Mouse (Mus musculus): ENCODE results near the gene Mptx2. TPM values are rescaled to one million over a fixed set of nuclear protein-coding genes. Genes with fewer than 3 reads are reported as not detected.
"Not testable (repeated sequence)": the region's sequence is repeated elsewhere in the genome, so short reads cannot be mapped to it uniquely, and the experiment has no call there.

Mptx2 gene
- total and polyA plus RNA-seq, 2 experiments from 2014 or later, result not detected

DNA sequence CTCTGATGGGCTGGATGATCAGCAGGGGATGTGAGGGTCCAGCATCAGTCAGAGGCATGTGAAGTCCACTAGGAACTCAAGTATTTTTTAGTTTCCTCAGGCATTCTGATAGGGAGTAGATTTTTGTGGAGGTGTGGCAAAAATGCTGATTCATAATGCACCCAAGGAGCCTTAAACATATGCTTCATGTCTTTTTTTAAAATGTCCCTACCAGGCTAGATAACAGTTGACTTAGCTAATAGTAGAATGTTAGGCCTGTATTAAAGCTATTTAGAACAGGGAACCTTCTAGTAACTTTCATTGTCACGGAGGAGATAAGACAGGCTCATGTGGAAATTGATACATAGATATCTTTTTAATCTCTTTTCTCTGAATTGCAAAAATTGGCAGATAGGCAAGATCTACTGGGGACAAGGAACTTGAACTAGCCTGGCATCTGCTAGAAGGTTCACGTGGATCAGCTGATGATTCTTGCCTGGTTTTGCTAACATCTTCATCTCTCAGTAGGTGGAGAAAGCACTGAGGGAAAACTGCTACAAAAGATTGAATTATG, 40.4 kb upstream of the Mptx2 start:
- WGBS, result 89% methylated on average over 2 of the region's 2 CpGs
- Histone ChIP-seq H3K4me3 (ENCODE audit: low read depth, low read length) (no peak overlapping the region), H3K9ac (no peak overlapping the region), H3K27ac (ENCODE audit: low read depth, low read length) (no peak overlapping the region), H3K27me3 (ENCODE audit: insufficient read depth, low read length) (no peaks in the 10 kb centered on the region), H3K36me3 (ENCODE audit: insufficient read depth) (no peaks in the 10 kb centered on the region), H3K4me2 (ENCODE audit: low read depth) (no peak overlapping the region), H3K4me1 (ENCODE audit: insufficient read depth) (no peaks in the 10 kb centered on the region), H3K9me3 (ENCODE audit: low read length) (no peaks in the 10 kb centered on the region)
- no peak for ATAC-seq
- DNase-seq, result no peak
- TF ChIP-seq CTCF (IDR thresholded peaks at IDR 0.05; ENCODE audit: low read depth), result no peak

DNA sequence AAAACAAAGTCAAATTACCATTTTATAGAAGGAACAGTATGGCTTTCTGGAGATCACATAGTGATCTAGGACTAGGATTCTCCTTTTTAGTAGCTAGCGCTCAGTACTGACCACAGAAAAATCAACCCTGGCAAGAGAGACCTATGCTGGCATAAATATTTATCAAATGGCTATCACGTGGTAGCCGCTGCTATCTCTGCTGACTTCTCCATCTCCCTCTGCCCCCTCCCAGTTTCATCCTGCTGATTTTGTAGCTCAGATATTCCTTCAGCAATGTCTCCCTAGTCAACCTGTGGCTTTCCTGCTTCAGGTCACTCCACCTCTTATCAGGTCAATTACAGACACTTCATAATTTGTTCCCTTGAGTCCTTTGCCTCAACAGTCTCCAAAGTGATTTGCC, 38.1 kb upstream of the Mptx2 start:
- no peaks in the 10 kb centered on the region for H3K36me3 ChIP-seq (ENCODE audit: insufficient read depth)
- H3K4me2 ChIP-seq (ENCODE audit: low read depth), result no peak overlapping the region
- H3K27ac ChIP-seq (ENCODE audit: low read depth, low read length), result no peak overlapping the region
- H3K4me3 ChIP-seq (ENCODE audit: low read depth, low read length), result no peak overlapping the region
- ATAC-seq (no peak), DNase-seq (no peak)
- no peak overlapping the region for H3K9ac ChIP-seq
- H3K4me1 ChIP-seq (ENCODE audit: insufficient read depth), result no peaks in the 10 kb centered on the region
- H3K9me3 ChIP-seq (ENCODE audit: low read length), result no peaks in the 10 kb centered on the region
- WGBS, result 94% methylated on average over 3 of the region's 3 CpGs
- H3K27me3 ChIP-seq (ENCODE audit: insufficient read depth, low read length), result no peaks in the 10 kb centered on the region
- no peak for TF ChIP-seq CTCF (IDR thresholded peaks at IDR 0.05; ENCODE audit: low read depth)

DNA sequence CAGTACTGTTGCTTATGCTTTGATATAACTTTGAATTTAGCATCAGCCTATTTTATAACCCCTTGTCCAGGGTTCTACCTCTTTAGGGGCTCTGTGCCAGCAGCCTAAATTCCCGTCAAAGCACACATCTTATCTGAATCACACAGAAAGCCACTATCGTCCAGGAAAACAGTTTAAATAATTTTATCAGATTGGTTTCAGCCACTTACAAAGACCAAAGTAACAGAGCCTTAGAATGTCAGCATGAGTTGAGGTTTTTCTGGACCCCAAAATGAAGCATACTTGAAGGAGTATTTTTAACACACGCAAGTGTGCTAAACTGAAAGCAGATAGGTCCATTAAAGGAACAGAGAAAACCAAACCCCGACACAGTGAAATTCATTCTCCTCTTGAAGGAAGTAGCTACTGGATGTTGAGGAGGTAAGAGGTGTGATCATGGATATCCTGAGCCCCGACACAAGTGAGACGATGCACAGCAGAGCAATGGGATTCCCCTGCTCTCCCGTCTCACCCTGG, 36.0 kb upstream of the Mptx2 start:
- H3K36me3 ChIP-seq (ENCODE audit: insufficient read depth); H3K27ac ChIP-seq (ENCODE audit: low read depth, low read length); ATAC-seq; H3K4me2 ChIP-seq (ENCODE audit: low read depth); H3K27me3 ChIP-seq (ENCODE audit: insufficient read depth, low read length); DNase-seq; H3K4me3 ChIP-seq (ENCODE audit: low read depth, low read length); H3K4me1 ChIP-seq (ENCODE audit: insufficient read depth); H3K9ac ChIP-seq; H3K9me3 ChIP-seq (ENCODE audit: low read length): not testable (repeated sequence)
- 81% methylated on average over 7 of the region's 7 CpGs for WGBS

DNA sequence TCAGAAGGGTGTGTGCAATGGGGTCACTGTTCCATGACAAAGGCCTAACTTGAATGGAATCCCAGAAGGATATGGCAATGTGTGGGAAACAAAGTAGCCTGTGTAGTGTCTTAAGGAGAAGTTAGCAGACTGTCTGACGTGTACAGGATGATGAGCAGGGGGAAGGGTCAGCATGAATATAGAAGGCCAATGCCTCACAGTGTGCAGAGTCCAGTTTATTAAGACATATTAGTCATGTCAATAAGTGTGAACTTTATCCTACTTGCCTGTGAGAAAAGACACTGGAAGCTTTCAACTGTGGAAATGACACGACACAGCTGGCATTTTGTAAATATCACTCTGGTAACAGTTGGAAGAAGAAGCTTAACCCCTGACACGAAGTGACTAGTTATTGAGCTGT, 25.2 kb upstream of the Mptx2 start:
- H3K4me3 ChIP-seq (ENCODE audit: low read depth, low read length); H3K4me2 ChIP-seq (ENCODE audit: low read depth); H3K9me3 ChIP-seq (ENCODE audit: low read length); H3K27ac ChIP-seq (ENCODE audit: low read depth, low read length); H3K36me3 ChIP-seq (ENCODE audit: insufficient read depth); H3K27me3 ChIP-seq (ENCODE audit: insufficient read depth, low read length); ATAC-seq; DNase-seq; H3K9ac ChIP-seq; H3K4me1 ChIP-seq (ENCODE audit: insufficient read depth): not testable (repeated sequence)
- 80% methylated on average over 3 of the region's 3 CpGs for WGBS

DNA sequence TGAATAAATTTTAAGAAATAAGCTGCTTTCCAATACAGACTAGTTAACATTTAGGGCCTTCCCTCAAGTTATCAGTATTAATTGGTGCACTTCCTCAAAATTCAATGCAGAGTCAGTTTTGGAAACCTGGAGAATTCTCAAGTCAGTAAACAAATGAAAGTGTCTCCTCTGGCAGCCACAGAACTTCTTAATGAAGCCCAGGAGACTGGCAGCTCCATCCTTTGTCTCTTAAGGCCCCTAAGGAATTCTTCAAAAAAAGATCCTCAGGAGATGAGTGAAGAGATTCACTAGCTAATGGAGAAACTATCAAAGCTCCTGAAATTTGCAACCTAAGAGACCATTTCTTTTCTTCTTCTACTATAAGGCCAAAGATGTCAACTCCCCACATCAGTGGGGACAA, 11.9 kb downstream of the Mptx2 start, which contains the start of gene Olfr418:
Gene Olfr418 (plus strand): TSS at position 301 of the 400 bp plus-strand sequence.
- DNase-seq, result no peak
- Histone ChIP-seq H3K4me2 (ENCODE audit: low read depth) (no peak within 1 kb of the TSS), H3K9me3 (ENCODE audit: low read length) (no peaks in the 10 kb centered on the region), H3K4me1 (ENCODE audit: insufficient read depth) (no peaks in the 10 kb centered on the region), H3K27ac (ENCODE audit: low read depth, low read length) (no peak within 1 kb of the TSS), H3K4me3 (ENCODE audit: low read depth, low read length) (no peak within 1 kb of the TSS), H3K9ac (no peak within 1 kb of the TSS), H3K36me3 (ENCODE audit: insufficient read depth) (no peaks in the 10 kb centered on the region), H3K27me3 (ENCODE audit: insufficient read depth, low read length) (no peaks in the 10 kb centered on the region)
- TF ChIP-seq CTCF (IDR thresholded peaks at IDR 0.05; ENCODE audit: low read depth), result no peak
- no peak for ATAC-seq

DNA sequence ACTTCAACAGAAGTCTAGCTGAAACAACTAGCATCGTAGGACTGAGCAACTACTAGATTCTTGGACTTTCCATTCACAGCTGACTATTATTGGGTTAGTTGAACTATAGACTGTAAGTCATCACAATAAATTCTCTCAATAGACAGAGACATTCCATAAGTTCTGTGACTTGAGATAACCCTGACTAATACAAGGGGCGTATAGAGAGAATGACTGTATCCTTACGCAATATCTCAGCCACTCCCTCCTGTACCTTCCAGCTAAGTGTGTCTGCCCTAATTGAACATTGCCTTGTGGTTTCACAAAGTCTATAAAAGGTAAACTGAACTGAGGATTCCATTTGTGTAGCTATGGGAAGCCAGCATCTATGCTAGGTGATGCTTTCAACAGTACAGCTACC, 27.7 kb downstream of the Mptx2 start:
- 95% methylated on average over 3 of the region's 3 CpGs for WGBS

DNA sequence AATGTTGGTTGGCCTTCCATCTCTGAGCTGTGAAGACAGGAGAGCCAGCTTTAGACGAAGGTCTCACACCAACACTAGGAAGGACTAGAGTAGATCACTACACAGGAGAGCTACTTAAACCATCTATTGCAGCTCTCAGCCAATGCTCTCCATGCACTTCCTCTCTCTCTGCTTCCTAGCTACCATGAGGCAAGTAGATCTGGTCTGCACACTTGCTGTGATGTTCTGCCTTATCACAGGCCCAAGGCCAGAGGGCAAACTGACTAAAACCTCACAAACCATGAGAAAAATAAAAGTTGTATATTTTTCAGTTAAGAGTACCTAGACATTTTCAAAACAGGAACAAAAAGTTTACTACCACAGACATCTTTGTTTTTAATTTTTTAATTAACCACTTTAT, 40.6 kb downstream of the Mptx2 start:
- not testable (repeated sequence) for H3K27me3 ChIP-seq (ENCODE audit: insufficient read depth, low read length); H3K4me2 ChIP-seq (ENCODE audit: low read depth); H3K9ac ChIP-seq; H3K27ac ChIP-seq (ENCODE audit: low read depth, low read length); H3K9me3 ChIP-seq (ENCODE audit: low read length); H3K36me3 ChIP-seq (ENCODE audit: insufficient read depth); ATAC-seq; DNase-seq; H3K4me1 ChIP-seq (ENCODE audit: insufficient read depth); H3K4me3 ChIP-seq (ENCODE audit: low read depth, low read length)
- 91% methylated on average over 1 of the region's 1 CpGs for WGBS

More for the DNA sequence above, 27.7 kb downstream of the Mptx2 start:
- H3K9ac ChIP-seq, result no peak overlapping the region
- no peaks in the 10 kb centered on the region for H3K27me3 ChIP-seq (ENCODE audit: insufficient read depth, low read length)
- H3K36me3 ChIP-seq (ENCODE audit: insufficient read depth), result no peaks in the 10 kb centered on the region
- H3K4me2 ChIP-seq (ENCODE audit: low read depth), result no peak overlapping the region
- ATAC-seq (no peak), DNase-seq (no peak)
- no peak for TF ChIP-seq CTCF (IDR thresholded peaks at IDR 0.05; ENCODE audit: low read depth)
- H3K4me3 ChIP-seq (ENCODE audit: low read depth, low read length), result no peak overlapping the region
- no peaks in the 10 kb centered on the region for H3K4me1 ChIP-seq (ENCODE audit: insufficient read depth)
- H3K9me3 ChIP-seq (ENCODE audit: low read length), result no peaks in the 10 kb centered on the region
- no peak overlapping the region for H3K27ac ChIP-seq (ENCODE audit: low read depth, low read length)
